Mouse (Mus musculus): ENCODE results near the gene Ppl.

Gene Ppl

GRCm38 (mm10) chr16:5123476-5123875 is 8.7 kb downstream of the Ppl start:
- no peak for DNase-seq (ENCODE audit: low spot score in 2 of 2)

DNA sequence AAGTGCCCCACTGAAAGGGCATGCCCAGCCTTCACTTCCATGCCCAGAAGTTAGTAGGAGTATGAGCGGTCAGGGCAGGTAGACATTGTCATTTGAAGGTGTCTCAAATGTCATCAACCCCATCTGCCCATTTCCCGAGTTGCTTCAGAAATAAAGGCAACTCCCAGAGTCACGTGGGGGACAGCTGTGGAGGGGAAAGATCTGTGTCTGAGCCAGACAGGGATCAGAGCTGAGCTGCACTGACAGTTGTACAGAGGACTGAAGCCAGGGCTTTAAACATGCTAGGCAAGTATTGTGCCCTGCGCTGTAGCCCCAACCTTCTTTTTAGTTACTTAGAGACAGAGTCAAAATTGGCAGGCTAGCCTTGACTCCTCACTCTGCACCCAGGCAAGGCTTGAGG is 12.4 kb downstream of the Ppl start:
- DNase-seq (ENCODE audit: low spot score in 2 of 2), result no peak

GRCm38 (mm10) chr16:5119385-5119784 is 12.8 kb downstream of the Ppl start:
- DNase-seq (ENCODE audit: low spot score in 2 of 2), result no peak

- DNase-seq (ENCODE audit: low spot score in 2 of 2), result no peak
These were observed 18.6 kb downstream of the Ppl start for GRCm38 (mm10) chr16:5113582-5113981.

- no peak for DNase-seq (ENCODE audit: low spot score in 2 of 2)
These were observed 19.1 kb downstream of the Ppl start for GRCm38 (mm10) chr16:5113002-5113550.

GRCm38 (mm10) chr16:5111021-5111420 is 21.2 kb downstream of the Ppl start:
- DNase-seq (ENCODE audit: low spot score in 2 of 2), result no peak

DNA sequence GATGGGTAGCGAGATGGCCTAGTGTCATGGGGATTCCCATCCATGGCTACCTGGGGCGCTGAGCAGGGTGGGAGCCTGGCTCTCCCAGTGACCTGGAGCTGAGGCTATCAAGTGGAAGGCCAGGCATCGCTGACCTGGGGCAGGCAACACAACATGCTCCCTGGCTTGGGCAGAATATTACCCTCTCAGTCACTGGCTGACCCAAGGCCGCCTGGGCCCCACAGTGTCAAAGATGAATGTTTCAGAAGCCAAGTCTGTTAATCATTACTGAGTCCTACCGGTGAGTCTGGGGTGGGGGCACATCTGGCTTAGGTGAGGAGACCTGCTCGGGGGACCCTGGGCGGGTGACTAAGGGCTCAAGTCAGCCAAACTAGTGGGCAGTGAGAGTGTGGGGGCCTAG is 22.3 kb downstream of the Ppl start:
- no peak for DNase-seq (ENCODE audit: low spot score in 2 of 2)

DNA sequence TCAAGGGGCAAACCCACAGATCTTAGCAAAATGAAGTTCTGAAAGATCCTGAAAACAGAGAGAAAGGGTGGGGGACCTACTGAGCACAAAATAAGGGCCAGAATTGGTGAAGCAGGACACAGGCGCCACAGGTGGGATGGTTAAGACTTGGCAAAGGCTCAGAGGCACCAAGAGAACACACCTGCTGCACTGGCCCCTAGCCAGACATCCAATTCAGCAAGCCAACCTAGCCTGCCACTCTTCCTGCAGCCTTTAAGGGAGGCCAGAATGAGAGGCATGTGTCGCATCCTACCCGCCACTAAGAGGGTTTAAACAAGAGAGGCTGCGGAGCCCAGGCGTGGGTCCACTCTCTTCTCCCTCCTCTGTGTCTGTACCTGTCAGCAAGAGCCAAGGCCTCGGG is 31.2 kb downstream of the Ppl start:
- no peak for DNase-seq (ENCODE audit: low spot score in 2 of 2)

DNA sequence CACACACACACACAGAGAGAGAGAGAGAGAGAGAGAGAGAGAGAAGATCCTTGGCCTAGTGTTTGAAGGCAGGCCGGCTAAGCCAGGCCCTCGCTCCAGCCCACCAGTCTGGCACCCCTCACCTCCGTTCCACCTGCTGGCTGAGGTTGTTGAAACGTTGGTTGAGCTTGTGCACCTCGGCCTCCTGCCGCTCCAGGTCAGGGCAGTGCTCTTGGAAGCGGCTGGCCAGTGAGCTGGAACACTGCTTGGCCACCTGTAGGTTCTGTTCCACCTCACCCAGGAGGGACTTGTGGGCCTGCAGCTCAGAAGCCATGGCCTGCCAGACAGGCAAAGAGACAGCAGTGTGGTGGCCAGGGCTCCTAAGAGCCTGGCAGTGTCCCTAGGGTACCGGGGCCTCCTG is 35.7 kb downstream of the Ppl start:
- DNase-seq (ENCODE audit: low spot score in 2 of 2), result no peak

DNA sequence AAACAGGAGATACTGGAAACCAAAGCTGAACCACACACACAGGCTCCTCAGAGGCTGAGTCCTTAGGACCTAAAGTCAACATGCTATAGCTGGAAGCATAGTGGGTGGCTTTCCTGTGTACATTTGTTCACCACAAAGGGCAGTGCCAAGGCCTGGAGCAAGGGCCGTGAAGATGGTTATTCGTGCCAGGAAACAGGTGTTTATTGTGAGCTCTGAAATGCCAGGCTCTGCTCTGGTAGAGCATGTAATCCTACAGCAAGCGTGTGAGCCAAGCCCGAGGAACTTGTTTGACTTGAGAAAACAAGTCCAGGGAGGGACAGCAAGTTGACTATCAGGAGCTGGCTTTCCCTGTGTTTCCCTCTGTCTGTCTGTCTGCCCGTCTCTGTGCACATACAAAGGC is 38.9 kb downstream of the Ppl start:
- no peak for DNase-seq (ENCODE audit: low spot score in 2 of 2)

DNA sequence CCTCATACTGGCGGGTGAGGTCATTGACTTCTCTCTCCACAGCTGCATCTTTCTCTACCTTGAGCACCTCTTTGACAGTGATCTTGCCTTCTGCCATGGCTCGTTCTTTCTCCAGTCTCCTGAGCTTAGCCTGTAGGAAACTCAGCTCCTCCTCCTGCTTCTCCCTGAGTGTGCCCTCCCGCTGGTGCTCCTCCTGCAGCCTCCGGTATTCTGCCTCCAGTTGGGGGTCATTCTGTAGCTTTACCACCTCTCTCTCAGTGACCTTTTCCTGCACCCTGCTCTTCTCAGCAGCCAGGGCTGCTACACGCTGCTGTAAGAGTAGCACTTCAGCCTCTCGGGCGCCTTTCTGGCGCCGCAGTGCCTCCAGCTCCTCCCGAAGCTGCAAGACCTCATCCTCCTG is 43.2 kb downstream of the Ppl start:
- DNase-seq (ENCODE audit: low spot score in 2 of 2), result no peak

DNA sequence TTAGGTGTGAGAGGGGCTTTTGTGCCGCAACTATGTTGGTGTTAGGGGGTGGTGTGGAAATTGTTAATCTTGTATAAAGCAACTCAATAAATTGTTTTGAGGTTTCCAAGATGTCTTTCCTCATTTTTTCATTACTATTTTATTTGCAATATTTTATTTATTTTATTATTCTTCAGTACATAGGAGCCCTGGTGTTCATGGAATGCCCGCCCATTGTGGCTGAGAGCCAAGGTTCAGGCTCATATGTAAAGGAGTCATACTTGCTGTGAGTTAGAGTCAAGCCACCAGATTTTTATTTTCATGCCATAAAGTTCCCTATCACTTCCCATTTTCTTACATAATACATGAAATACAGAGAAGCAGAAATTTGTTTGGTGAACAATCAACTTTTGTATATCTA is 46.0 kb downstream of the Ppl start:
- no peak for DNase-seq (ENCODE audit: low spot score in 2 of 2)

DNA sequence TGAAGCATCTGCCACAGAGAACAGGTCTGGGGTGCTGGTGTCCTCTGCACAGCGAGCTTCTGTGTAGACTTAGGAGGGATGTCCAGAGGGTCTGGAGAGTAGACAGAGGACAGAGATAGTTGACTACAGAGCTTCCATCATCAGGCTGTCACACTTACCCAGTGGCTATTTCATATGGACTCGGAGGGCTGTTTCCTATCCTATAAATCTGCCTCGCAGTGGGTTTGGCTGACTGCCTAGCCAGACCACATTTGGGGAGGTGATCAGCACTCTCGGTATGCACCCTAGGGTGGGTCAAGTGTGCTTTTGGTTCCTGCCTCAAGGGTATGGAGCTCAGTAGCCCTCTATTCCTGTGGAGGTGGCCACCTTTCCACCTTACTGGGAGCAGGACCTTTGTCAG is 47.0 kb downstream of the Ppl start:
- no peak for DNase-seq (ENCODE audit: low spot score in 2 of 2)

DNA sequence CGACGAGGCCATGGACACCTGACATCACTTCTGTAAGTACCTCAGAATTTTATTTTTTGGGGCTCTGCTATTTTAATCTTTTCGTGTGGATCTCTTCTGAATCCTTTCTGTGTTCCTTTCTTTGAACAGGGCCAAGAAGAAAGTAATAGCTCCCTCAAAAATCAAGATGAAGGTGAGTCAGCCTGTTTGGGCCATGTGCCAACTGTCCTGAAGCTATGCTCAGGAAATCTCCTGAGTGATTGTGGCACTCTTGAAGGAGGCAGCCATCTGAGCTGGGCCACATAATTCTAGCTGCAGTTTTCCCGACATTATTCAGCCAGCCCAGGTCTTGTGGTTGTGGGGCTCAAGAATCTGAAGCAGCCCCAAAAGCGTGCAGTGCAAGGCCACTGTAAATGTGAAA is 57.9 kb downstream of the Ppl start:
- DNase-seq (ENCODE audit: low spot score in 2 of 2), result no peak

- no peak for DNase-seq (ENCODE audit: low spot score in 2 of 2)
These were observed 60.2 kb downstream of the Ppl start for GRCm38 (mm10) chr16:5071974-5072373.

DNA sequence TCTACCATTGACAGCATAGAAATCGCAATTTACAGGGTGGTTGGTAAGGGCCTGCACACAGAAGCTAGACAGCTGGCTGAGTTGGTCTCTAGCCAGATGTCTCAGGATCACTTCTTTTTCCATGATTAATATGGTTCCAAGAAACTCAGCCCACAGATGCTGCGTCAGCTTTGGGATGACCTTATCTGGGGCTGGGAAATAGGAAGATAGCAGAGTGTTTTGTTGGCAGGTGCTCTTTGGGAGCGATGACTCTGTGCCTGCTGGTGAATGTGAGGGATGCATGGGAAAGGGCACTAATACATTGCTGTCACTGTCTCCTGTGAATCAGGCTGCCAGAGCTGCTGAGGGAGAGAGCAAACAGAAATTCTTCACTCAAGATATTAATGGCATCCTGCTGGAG is 61.9 kb downstream of the Ppl start:
- no peak for DNase-seq (ENCODE audit: low spot score in 2 of 2)

DNA sequence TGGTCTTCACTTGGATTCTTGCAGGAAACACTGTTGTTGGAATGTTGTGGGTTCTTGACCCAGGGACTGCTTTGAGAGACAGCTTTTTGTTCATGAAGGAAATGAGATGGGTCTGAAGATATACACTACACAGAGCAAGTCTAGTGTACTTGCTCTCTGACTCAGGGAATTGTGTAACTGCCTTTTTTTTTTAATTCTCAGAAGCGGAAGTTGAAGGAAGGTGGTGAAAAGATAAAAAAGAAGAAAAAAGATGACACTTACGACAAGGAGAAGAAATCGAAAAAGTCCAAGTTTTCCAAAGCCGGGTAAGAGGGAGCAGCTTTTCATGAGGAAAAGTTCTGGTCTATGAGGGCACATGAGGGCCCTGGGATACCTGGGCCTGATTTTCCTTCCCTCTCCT is 68.7 kb downstream of the Ppl start:
- DNase-seq (ENCODE audit: low spot score in 2 of 2), result no peak

DNA sequence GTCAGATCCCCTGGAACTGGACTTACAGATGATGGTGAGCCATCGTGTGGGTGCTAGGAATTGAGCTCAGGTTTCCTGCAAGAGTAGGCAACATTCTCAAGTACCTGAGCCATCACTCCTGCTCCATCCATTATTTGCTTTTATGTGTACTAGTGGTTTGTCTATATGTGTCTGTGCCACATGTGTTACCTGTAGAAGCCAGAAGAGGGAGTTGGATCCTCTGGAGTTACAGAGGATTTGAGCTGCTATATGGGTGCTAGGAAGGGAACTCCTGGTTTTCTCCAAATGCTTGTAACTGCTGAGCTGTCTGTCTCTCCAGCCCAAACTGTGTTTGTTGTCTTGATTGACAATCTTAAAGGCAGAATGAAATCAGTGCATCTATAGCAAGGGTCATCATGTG is 74.1 kb downstream of the Ppl start:
- no peak for DNase-seq (ENCODE audit: low spot score in 2 of 2)

DNA sequence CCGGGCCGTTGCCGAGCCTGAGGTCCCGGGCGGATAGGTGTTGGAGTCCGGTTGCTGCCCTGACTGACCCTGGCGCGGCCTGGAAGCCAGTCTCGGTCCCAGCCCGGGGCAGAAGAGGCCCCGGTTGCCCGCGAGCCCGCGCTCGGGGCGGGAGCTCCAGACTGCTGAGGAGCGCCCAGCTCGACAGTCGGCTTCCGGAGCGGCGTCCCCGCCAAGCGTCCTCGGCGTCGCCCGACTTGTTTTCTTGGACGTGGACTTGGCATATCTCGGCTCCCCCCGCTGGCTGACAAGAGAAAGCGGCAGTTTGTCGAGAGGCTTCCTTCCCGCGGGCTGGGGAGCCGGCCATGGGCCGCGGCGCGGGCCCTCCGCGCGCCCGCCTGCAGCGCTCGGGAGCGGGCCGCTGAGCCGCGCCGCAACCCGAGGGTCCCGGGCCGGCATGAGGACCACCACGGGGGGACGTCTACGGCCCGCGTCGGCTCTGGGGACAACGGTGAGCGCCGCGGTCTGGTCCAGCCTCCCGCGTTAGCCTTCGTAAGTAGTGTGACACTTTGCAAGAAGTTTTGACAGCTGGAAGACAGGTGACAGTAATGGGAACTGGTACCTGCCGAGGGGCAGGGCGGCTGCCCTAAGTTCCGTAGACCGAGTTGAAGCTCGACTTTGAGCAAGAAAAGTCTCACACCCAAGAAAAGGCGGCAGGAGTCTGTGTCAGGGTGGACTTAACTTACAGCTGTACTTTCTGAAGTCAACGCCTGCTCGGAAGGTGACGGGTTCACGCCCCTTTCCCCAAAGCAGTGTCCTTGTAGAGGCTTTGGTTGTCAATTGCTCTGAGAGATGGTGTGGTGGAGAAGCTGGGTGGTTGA is 81.7 kb downstream of the Ppl start:
- peak; percentile 77 to 90 for DNase-seq (ENCODE audit: low spot score in 2 of 2)

- peak; percentile 99 for DNase-seq (ENCODE audit: low spot score in 2 of 2)
These were observed 82.4 kb downstream of the Ppl start, which contains the start of the genes Glyr1 and Ubn1 for GRCm38 (mm10) chr16:5049774-5050234. Glyr1 (minus strand) TSS chr16:5049863. Ubn1 (plus strand) TSS chr16:5050057.

- DNase-seq (ENCODE audit: low spot score in 2 of 2), result no peak
These were observed 82.9 kb downstream of the Ppl start for GRCm38 (mm10) chr16:5049182-5049773.

GRCm38 (mm10) chr16:5045322-5045721 is 86.9 kb downstream of the Ppl start:
- DNase-seq (ENCODE audit: low spot score in 2 of 2), result no peak

DNA sequence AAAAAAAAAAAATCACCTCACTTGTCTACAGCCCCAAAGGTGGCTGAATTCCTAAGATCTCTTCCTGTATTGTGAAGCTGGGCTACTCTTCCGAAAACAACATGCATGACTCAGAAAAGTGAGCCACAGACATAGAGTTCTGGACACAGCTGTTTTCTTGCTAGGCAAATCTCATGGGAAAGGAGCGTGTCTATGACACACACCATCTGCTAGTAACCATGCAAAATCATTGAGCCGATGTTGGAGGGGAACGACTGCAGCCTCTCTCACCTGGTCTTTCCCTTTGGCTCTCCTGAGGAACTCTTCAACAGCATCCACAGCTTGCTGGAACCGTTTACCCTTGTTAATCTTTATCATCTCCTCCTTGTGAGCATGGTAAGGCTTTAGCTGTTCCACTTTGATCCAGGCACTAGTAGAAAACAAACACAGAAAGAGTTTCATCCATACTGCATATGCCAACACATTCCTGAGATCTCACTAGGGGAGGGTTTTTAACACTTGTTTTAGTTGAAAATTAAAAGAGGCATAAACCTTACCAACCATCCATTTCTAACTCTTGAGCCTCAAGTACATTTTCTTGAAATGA is 95.5 kb downstream of the Ppl start:
- no peak for DNase-seq (ENCODE audit: low spot score in 2 of 2)

All from spleen, postnatal 4 days (tissue).